Mouse (Mus musculus): ENCODE data around the gene Man2b2.
A peak's percentile ranks its signal among the peaks of the same experiment; 100 is the strongest.

Gene Man2b2

GRCm38 (mm10) chr5:36829098-36829497 lies 1.4 kb downstream of the Man2b2 start:
- DNase-seq, result no peak

GRCm38 (mm10) chr5:36822907-36823306 lies 7.5 kb downstream of the Man2b2 start:
- DNase-seq, result no peak

DNA sequence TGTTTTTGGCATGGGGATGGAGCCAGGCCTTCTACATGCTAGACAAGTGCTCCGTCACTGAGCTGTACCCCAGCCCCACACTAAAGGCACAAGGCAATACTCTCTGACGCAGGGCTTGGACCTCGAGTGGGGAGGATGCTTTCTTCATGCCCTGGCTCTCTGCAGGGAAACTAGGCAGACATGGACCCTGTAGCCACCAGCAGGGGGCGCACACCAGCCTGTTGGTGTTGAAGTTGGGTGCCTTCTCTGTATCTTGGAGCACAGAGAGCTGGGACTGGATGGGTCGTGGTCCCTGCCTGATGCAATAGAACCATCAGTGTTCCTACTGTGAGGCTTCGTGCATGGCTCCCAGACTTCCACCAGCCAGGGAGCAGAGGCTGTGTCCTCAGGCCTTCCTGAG lies 10.3 kb downstream of the Man2b2 start:
- DNase-seq, result peak; percentile 35 to 79

DNA sequence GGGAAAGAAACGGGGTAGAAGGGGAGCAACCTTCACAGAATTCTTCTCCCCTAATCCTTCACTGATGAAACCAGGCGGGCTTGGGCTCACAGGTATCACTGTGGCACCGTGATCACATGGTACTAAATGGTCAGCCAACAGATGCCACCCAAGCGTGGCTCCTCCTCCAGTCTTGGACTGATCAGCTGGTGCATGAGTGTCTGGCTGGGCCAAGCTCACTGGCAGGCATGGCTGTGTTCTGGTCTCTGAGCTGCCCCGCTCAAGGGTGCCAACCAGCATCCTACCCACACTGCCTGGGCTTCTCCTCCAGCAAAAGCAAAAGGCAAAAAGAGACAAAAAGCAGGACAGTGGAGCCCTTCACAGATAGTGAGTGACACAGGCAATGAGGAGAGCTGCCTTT lies 10.7 kb downstream of the Man2b2 start:
- DNase-seq, result no peak

GRCm38 (mm10) chr5:36817738-36818137 lies 12.7 kb downstream of the Man2b2 start:
- no peak for DNase-seq

- no peak for DNase-seq
Measured at GRCm38 (mm10) chr5:36814554-36814953, 15.9 kb downstream of the Man2b2 start.

GRCm38 (mm10) chr5:36811413-36811812 lies 19.0 kb downstream of the Man2b2 start:
- DNase-seq, result peak; percentile 65 to 85

DNA sequence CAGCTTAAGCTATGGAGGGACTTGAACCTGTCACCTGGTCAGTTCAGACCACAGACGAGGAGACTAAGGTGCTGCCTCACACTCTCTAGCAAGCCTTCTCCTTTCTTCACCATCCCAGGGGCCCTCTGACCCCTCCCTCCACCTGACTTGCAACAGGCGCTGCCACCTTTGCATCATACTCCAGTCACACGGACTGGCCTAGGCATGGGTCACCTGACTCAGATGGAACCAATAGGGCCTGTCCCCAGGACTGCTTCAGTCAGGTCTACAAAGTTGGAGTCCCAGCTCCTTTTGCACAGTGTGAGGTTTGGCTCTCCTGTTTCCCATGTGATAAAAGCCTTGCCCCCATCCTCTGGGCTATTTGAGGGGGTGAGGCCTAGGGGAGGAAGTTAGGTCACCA lies 19.8 kb downstream of the Man2b2 start:
- no peak for DNase-seq

- DNase-seq, result no peak
Measured at GRCm38 (mm10) chr5:36809123-36809522, 21.3 kb downstream of the Man2b2 start.

- peak in 1 of 2 experiments; percentile 19 for DNase-seq
Measured at GRCm38 (mm10) chr5:36807106-36807505, 23.3 kb downstream of the Man2b2 start.

DNA sequence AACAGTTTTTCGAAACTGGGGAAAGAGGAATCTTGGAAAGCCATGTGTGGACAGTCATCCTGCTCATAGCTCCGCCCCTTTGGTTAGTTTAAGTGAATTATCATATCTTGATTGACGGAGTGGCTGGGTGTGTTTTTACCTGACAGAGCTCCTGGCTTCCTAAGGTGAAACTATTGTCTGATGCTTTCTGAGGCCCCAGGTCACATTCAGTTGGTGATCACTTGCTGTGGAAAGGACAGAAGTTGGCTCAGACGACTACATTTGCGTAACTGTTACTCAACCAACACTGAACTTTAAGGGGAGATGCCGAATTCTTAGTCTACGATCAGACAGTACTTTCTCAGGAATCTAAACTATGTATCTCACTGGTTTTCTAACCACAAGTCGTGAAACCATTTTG lies 33.2 kb downstream of the Man2b2 start:
- no peak for DNase-seq

DNA sequence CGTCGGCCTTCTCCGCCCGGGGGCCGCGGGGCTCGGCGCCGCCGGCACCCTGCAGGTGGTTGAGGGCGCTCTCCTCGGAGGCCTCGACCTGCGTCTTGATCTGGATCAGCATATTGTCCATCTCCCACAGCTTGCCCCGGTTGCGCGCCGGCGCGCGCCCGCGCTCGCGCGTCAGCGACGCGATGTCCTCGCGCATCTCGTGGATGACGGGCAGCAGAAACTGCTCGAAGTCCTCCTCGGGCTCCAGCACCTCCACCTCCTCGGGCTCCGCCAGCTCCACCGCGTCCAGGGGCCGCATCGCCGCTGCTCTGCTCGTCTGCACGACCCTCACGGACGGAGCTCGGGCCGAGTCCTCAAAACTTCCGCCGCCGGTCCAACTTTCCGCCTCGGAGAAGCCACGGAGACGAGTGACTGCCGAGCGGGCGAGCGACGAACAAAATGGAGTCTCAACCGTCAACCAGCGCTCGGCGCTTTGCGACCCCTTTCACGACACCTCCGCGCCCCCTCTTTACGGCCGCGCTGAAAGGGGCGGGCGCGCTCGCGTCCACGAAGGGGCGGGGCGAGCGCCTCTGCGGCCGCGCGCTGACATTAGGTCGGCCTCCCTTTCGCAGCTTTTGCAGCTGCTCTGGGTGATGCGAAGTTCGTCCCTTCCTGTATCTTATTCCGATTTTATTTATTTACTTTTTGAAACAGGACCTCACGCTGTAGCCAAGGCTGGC lies 34.0 kb downstream of the Man2b2 start, which contains the start of gene Mrfap1:
Gene Mrfap1 (minus strand): TSS at position 477 of the 719 bp plus-strand sequence.
- DNase-seq, result peak; percentile 91 to 95

DNA sequence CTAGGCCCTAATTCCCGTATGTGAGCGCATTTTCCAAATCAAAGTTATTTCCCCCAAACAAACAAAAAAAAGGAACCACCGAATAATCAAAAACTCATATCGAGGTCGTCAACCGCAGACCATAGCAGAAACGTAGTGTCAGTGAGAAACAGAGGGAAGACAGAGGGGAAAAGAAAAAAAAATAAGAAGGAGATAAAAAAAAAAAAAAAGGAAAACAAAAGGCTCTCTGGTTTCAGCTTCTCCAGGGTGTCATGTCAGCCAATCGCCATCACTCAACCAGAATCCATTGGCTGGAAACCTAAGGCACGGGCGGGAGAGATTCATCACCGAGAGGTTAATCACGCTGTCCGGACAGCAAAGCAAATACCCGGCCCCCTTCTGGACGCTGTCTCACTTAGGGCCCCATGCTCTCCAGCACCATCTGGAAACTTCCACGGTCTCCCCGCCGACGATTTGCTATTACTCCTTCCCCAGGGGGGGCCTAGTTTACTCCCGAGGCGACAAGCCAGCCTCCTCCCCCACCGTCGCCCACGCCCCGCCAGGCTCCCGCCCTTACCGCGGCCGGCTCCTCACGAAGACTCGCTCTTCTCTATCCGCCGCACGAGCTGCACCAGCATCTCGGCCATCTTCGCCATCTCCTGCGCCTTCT lies 34.7 kb downstream of the Man2b2 start:
- peak; percentile 42 to 62 for DNase-seq

DNA sequence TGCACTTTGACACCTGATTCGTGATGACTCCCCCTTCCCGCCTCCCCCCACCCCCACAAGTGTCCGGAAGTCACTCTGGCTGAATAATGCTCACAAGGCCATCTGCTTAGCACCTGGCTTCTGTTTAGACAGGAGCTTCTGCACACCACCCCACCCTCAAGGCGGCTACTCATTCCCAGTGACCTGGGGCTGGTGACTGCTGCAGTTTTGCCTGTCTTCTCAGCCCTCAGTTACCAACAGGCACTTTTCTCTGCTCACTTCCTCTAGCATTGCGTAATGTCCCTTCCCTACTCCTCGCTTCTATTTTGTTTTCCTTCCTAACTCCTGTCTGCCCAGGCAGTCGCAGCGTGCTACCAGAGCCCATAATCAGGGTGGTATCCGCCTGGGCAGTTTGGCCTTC lies 38.6 kb downstream of the Man2b2 start:
- no peak for DNase-seq

DNA sequence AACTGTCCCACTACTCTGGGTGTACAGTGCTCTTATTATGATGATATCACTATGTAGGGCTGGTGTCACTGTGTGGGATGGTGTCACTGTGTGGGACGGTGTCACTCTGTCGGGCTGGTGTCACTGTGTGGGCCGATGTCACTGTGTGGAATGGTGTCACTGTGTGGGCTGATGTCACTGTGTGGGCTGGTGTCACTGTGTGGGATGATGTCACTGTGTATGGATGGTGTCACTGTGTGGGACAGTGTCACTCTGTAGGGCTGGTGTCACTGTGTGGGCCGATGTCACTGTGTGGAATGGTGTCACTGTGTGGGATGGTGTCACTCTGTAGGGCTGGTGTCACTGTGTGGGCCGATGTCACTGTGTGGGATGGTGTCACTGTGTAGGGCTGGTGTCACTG lies 44.4 kb downstream of the Man2b2 start:
- DNase-seq, result no peak

GRCm38 (mm10) chr5:36779512-36779911 lies 50.9 kb downstream of the Man2b2 start:
- no peak for DNase-seq

DNA sequence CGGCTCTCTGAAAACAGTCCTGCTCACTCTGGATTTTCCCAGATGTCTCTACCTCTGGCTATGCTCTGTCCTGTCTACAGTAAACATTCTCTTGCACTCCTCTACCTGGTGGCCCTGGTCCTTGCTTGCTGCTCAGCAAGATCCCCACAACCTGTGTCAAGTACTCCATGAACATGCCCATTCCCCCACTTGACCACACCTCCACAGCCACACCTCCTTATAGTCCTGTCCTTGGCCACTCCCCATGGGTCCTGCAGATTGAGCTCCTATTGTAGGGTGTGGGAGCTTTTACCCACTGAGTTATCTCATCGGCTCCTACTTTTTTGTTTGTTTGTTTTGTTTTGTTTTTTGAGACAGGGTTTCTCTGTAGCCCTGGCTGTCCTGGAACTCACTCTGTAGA lies 51.6 kb downstream of the Man2b2 start:
- DNase-seq, result no peak

- no peak for DNase-seq
Measured at GRCm38 (mm10) chr5:36777186-36777585, 53.3 kb downstream of the Man2b2 start.

DNA sequence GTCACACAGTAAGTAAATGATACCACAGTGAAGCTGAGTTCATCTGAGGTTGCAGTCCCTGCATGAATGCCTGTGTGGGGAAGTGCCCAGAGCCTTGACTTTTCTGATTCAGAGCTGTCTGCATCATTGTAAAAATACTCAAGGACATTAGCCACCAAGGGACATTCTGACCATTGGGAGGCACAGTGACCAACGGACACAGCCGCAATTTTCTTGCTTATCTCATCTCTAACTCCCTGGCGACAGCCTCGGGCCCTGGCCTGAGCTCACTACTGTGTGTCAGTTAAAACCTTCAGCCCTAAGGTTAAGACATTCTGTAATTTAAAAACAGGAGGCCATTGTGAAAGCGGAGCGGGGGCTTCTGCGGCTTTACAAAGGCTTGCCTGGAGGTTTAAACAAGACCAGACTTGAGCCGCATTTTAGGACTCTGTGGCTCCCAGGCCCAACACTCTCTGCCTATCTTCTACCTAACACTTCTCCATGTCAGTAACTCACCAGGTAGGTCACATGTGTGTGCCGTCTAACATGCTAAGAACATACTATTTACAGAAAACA lies 54.4 kb downstream of the Man2b2 start:
- no peak for DNase-seq

- no peak for DNase-seq
Measured at GRCm38 (mm10) chr5:36775317-36775716, 55.1 kb downstream of the Man2b2 start.

DNA sequence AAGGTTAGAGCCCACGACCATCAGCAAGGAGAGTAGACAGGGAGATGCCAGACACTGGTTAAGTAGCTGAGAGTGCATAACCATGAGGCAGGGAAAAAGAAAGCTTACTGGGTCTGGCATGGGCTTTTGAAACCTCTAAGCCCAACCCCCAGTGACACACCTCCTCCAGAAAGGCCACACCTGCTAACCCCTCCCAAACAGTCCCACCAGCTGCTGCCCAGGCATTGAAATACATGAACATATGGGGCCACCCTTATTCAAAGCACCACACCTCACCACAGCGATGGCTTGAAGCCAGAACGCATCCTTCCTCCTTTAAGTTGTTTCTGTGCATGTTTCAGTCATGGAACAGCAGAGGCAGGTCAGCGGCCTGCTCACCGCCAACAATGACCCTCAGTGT lies 57.9 kb downstream of the Man2b2 start:
- DNase-seq, result no peak

DNA sequence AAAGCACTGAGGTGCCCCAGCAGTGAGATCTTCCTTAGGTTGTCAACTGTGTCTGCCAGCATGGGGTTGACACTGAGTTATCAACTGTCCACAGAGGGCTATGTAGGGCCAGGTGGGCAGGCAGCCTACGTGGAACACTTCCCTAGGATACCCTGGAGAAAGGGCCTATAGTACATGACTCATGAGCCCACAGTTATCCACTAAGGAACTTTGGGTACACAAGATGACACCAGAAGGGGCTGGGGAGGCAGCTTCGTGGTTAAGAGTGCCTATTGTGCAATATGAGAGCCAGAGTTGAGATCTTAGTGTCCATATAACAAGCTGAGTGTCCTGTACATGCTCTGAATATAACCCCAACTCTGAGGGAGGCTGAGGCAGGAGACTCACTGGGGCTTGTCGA lies 60.9 kb downstream of the Man2b2 start:
- DNase-seq, result no peak

DNA sequence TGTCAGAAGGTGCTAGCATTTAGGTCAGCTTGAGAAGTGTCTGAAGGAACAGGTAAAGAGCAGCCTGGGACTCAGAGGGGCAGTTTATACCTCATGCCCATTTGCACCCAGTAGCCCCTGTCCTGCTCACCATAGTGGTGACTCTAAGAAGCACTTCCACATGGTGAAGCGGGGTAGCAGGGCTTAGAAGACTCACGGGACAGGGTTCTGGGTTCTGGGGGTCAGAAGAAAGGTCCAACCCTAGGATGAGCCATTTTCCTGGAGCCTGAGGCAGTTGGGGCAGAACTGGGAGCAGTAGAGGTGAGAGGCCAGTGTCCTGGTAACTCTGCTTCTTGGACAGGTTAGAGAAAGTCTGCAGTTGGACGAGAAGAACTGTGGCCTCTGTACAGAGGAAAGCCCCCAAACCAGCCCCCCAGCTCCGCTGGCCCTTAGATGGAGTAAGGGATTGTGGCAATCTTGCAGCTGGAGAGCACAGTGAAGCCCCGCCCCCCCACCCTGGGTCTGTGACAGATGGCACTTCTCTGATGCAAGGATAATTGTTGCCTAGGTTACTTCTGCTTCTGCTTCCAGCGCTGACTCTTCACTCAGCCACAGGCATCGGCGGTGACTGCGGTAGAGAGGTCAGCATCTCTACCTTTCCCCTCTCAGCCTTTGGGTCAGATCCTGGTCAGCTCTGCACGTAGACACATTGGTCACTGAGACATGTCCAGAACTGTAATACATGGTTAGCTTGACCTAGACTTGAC lies 63.3 kb downstream of the Man2b2 start:
- no peak for DNase-seq

GRCm38 (mm10) chr5:36759848-36760247 lies 70.6 kb downstream of the Man2b2 start:
- no peak for DNase-seq
